Mouse (Mus musculus) kidney, adult 2 months (tissue): Measurements from ENCODE around the gene Gm11639.

ENCODE experiments used
- CTCF ChIP-seq: fragments of 200-500 bp; conservative IDR thresholded peaks from 2 replicates; pipeline ENCODE4 v1.5.1; 2011; ENCODE audit warnings: low read depth, mild to moderate bottlenecking, control low read depth, low read length, moderate library complexity, mixed read lengths; ENCODE audit not compliant: insufficient read depth, insufficient read length
- POLR2A ChIP-seq: fragments of 200-500 bp; IDR thresholded peaks from one replicate; pipeline ENCODE4 v1.6.1; 2011; ENCODE audit warnings: low read depth, low read length, control low read depth

DNA sequence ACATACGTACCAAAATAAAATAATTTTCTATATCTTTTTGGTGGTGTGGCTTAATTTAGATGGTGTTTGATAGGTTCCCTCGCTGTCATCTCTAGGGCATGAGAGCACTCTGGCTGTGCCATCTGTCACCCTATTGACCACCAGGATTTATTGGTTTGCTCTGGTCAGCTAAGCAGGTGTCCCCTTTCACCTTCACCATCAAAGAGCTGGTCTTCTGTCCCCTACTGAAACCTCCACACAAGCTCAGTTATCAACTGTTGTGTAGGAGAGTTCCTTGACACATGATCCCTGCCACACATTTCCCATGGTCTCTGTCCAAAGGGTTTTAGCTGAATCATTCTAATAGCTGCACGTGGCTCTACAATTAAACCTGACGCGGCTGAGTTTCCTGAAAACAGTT, 455.6 kb downstream of the Gm11639 start:
- TF ChIP-seq CTCF = no peak
- TF ChIP-seq POLR2A = no peak
